Mouse (Mus musculus) neural tube, embryonic 12.5 days (tissue): ENCODE results near the gene Lrrc4b. TPM values are rescaled to one million over a fixed set of nuclear protein-coding genes. Genes with fewer than 3 reads are reported as not detected.

ENCODE experiments used
- ATAC-seq: fragments of 200-750 bp; cut with Nextera tagmentation; 2 replicates; pipeline ENCODE4 v1.8.0; 2017; ENCODE audit warnings: low read depth, mild to moderate bottlenecking, moderate TSS enrichment, moderate library complexity; ENCODE audit not compliant: low FRiP score
- H3K27ac ChIP-seq: fragments of 300-500 bp; sonication (generic); 2 replicates; pipeline ENCODE4 v1.5.1; 2016
- H3K27me3 ChIP-seq: fragments of 300-500 bp; sonication (generic); replicated peaks from 2 replicates; pipeline ENCODE4 v1.6.1; 2016; ENCODE audit warnings: mild to moderate bottlenecking
- H3K36me3 ChIP-seq: fragments of 300-500 bp; sonication (generic); 2 replicates; pipeline ENCODE4 v1.6.1; 2016; ENCODE audit warnings: mild to moderate bottlenecking
- H3K4me1 ChIP-seq: fragments of 300-500 bp; sonication (generic); 2 replicates; pipeline ENCODE4 v1.6.1; 2016
- H3K4me2 ChIP-seq: fragments of 300-500 bp; sonication (generic); replicated peaks from 2 replicates; pipeline ENCODE4 v1.6.1; 2016; ENCODE audit warnings: mild to moderate bottlenecking
- H3K4me3 ChIP-seq: fragments of 300-500 bp; sonication (generic); 2 replicates; pipeline ENCODE4 v1.5.1; 2016
- H3K9ac ChIP-seq: fragments of 300-500 bp; sonication (generic); 2 replicates; pipeline ENCODE4 v1.6.1; 2016; ENCODE audit warnings: mild to moderate bottlenecking
- H3K9me3 ChIP-seq: fragments of 300-500 bp; sonication (generic); 2 replicates; pipeline ENCODE4 v1.6.1; 2016; ENCODE audit warnings: mild to moderate bottlenecking
- WGBS: fragments of 180-500 bp; shearing (Covaris S2); methylation state at CpG from one replicate; pipeline ENCODE4 v1.1.7; 2016; 5-methylcytosine and 5-hydroxymethylcytosine counted together
- polyA plus RNA-seq: library from polyadenylated mRNA; unstranded; fragments of >200 nt; fragmentation: Nextera tagmentation; extraction: Ambion mirVana; gene quantifications from 2 replicates; pipeline ENCODE4 v1.2.1, GENCODE M21; 2016

The Lrrc4b gene
- polyA plus RNA-seq, 1 experiment from 2014 or later = 10.4 TPM

DNA sequence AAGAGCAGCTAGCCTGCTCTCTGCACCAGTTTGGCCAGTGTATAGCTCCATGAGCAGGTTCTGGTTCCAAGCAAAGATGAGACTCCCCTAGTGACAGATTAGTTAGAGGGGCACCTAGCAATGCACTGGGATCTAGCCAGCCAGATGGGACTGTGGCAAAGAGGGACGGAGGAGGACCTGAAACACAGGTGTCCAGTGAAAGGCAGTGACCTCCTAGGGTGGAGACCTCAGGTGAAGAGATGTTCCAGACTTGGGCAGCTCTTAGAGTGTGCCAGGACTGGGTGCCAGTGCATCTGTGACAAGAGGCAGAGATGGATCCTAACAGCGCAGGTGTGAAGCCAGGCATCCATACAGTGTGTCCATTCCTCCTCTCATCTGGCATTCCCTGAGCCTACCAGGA is 10.9 kb downstream of the Lrrc4b start:
- Histone ChIP-seq H3K4me1 (peaks cover 28% of the 10 kb centered on the region), H3K27me3 (peaks cover 13% of the 10 kb centered on the region), H3K9me3 (no peaks in the 10 kb centered on the region), H3K27ac (no peak overlapping the region), H3K4me3 (no peak overlapping the region), H3K36me3 (peaks cover 3% of the 10 kb centered on the region), H3K9ac (no peak overlapping the region), H3K4me2 (no peak overlapping the region)
- no peak for ATAC-seq
- WGBS = 72% methylated on average over 2 of the region's 2 CpGs

DNA sequence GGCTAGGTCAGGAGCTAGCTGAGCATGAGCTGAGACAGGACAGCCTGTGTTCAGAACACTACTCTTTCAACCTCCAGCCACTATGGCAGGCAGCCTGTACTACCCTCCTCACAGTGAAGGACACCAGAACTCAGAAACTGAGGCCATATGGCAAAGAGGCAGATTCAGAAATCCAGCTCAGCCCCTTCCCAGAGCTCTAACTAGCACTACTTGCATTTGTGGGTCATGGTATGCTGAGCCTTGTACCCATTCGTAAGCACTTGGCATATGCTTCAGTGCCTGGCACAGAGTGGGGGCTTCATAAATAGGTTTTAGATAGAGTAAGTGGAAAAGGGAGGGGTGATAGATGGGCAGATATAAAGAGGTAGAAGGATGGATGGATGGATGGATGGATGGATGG is 11.7 kb downstream of the Lrrc4b start:
- Histone ChIP-seq H3K4me3 (no peak overlapping the region), H3K27ac (no peak overlapping the region), H3K4me1 (peaks cover 35% of the 10 kb centered on the region), H3K4me2 (no peak overlapping the region), H3K36me3 (peaks cover 10% of the 10 kb centered on the region), H3K9ac (no peak overlapping the region), H3K9me3 (no peaks in the 10 kb centered on the region), H3K27me3 (peaks cover 20% of the 10 kb centered on the region)
- 90% methylated on average over 1 of the region's 1 CpGs for WGBS
- ATAC-seq = no peak

DNA sequence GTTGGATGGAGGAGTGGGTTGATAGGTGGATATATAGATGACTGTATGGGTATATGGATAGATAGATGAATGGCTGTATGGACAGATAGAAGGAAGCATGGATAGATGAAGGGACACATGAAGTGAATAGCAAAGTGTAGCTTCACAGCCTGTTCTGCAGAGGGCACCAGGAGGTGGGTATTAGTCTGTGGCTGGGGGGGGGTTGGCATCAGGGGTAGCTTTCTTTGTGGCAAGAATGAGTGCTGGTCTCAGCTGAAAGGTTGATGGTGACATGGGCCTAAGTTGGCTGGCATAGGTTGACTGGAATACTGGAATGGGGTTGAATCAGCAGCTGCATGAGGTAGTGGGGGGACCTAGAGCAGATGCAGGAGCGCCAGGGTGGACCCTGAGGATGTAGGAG is 12.4 kb downstream of the Lrrc4b start:
- Histone ChIP-seq H3K36me3 (peaks cover 16% of the 10 kb centered on the region), H3K27me3 (peaks cover 22% of the 10 kb centered on the region), H3K4me1 (peaks cover 41% of the 10 kb centered on the region), H3K4me3 (peak overlapping the region; percentile 49; the same call in 1 of the 2 replicates), H3K27ac (peak overlapping the region; percentile 89; the same call in 1 of the 2 replicates), H3K4me2 (peak overlapping the region; percentile 88), H3K9me3 (no peaks in the 10 kb centered on the region), H3K9ac (peak overlapping the region; percentile 85)
- WGBS = 6% methylated on average over 1 of the region's 1 CpGs
- ATAC-seq = no peak

DNA sequence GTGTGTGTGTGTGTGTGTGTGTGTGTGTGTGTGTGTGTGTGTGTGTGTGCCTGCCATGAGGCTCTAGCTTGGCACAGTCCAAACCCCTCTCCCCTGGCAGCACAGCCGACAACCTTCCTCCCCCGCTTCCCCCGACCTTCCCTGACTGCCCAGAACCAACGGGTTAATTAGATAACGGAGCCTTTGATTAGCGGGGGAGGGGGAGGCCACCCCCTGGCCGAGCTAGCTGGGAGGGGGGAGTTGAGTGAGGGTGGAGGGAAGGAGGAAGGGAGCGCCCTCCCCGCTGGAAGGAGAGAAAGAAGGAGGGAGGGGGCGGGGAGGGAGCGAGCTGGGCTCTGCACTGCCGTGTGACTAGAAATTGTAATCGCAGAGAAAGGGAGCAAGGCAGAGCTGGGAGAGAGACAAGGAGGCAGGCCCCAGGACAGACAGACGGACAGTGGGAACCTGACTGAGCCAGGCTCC is 12.9 kb downstream of the Lrrc4b start:
- H3K27ac ChIP-seq = peak overlapping the region; percentile 89
- peaks cover 20% of the 10 kb centered on the region for H3K36me3 ChIP-seq
- WGBS = 0% methylated on average over 14 of the region's 14 CpGs
- ATAC-seq = peak; percentile 57
- H3K4me1 ChIP-seq = peaks cover 45% of the 10 kb centered on the region
- H3K9ac ChIP-seq = peak overlapping the region; percentile 85
- peak overlapping the region; percentile 88 for H3K4me2 ChIP-seq
- peaks cover 22% of the 10 kb centered on the region for H3K27me3 ChIP-seq
- H3K9me3 ChIP-seq = no peaks in the 10 kb centered on the region
- peak overlapping the region; percentile 49 for H3K4me3 ChIP-seq

DNA sequence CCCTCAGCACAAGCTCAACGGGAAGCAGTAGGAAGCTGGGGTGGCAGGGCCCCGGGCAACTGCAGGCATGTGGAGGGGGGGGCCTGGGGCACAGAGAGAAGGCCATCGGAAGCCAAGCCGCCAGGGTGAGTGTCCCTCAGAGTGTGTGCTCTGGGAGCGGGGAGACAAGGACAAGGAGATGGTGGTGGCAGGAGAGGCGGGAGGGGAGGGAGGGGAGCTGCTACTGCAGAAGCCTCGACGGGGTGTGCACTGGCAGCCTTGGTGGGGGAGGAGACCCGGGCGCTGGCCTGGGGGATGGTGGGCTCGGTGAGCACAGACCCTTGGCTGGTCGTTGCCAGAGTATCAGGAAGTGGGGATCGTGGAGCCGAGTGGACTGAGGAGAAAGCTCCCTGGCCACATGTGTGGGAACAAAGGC is 13.6 kb downstream of the Lrrc4b start:
- H3K27me3 ChIP-seq = peaks cover 22% of the 10 kb centered on the region
- H3K9me3 ChIP-seq = no peaks in the 10 kb centered on the region
- H3K4me2 ChIP-seq = peak overlapping the region; percentile 88
- WGBS = under 1% methylated on average over 14 of the region's 14 CpGs
- peak; percentile 36 for ATAC-seq
- peaks cover 49% of the 10 kb centered on the region for H3K4me1 ChIP-seq
- H3K36me3 ChIP-seq = peaks cover 25% of the 10 kb centered on the region
- peak overlapping the region; percentile 89 for H3K27ac ChIP-seq
- peak overlapping the region; percentile 49 for H3K4me3 ChIP-seq
- H3K9ac ChIP-seq = peak overlapping the region; percentile 85

DNA sequence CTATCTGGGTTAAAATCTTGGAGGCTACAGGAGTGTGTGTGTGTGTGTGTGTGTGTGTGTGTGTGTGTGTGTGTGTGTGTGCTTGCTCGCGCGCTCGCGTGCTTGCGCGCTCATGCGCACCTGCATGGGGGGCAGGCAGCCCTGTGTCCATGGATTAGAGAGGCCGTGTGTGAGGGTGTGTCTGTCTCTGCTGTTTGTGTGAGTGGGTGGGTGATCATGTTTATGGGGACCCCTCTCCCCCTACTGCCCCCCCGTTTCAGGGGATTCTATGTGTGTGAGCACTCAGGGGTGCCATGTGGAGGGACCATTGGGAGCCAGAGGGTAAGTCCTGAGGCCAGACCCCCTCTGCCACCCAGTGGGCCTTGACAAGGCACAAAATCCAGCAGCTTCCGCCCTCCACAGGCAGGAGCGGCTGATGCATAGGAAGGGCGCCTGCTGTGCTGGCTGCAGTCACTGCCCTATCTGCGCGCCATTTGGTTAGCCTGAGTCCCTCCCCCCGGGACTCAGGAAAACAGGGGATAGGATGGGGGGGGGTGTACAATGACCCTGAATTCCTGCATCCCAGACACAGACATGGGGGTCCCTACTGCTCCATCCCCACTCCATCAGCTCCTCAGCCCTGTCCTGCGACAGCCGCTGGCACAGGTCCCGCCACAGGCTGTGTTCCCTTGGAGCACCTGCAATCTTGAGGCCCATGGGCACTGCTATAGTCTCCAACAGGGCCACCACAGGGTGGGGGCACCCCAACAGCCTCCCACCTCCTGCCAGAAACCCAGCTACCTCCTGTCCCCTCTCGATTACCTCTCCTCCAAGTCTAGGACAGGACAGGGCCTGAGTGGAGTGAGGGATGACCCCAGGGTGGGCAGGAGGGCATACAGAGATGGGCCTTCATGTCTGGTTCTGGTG is 14.7 kb downstream of the Lrrc4b start:
- Histone ChIP-seq H3K4me1 (peaks cover 44% of the 10 kb centered on the region), H3K27me3 (peaks cover 22% of the 10 kb centered on the region), H3K27ac (peak overlapping the region; percentile 89; the same call in 1 of the 2 replicates), H3K36me3 (peaks cover 36% of the 10 kb centered on the region), H3K4me3 (peak overlapping the region; percentile 49), H3K9ac (peak overlapping the region; percentile 85), H3K9me3 (no peaks in the 10 kb centered on the region), H3K4me2 (peak overlapping the region; percentile 88)
- peak; percentile 51 for ATAC-seq
- WGBS = 8% methylated on average over 20 of the region's 20 CpGs

- Histone ChIP-seq H3K9me3 (no peaks in the 10 kb centered on the region), H3K9ac (peak overlapping the region; percentile 46), H3K36me3 (peaks cover 49% of the 10 kb centered on the region), H3K27me3 (peaks cover 22% of the 10 kb centered on the region), H3K4me1 (peaks cover 51% of the 10 kb centered on the region), H3K4me3 (peak overlapping the region; percentile 31), H3K4me2 (peak overlapping the region; percentile 88), H3K27ac (no peak overlapping the region)
- 14% methylated on average over 29 of the region's 29 CpGs for WGBS
- ATAC-seq = no peak
Measured at GRCm38 (mm10) chr7:44444886-44445527, 16.2 kb downstream of the Lrrc4b start.

- Histone ChIP-seq H3K4me1 (peaks cover 51% of the 10 kb centered on the region), H3K9me3 (no peaks in the 10 kb centered on the region), H3K27ac (no peak overlapping the region), H3K4me3 (peak overlapping the region; percentile 31), H3K36me3 (peaks cover 49% of the 10 kb centered on the region), H3K27me3 (peaks cover 22% of the 10 kb centered on the region), H3K9ac (peak overlapping the region; percentile 46; the same call in 1 of the 2 replicates), H3K4me2 (peak overlapping the region; percentile 88)
- ATAC-seq = no peak
- WGBS = 19% methylated on average over 7 of the region's 7 CpGs
Measured at GRCm38 (mm10) chr7:44445528-44445923, 16.7 kb downstream of the Lrrc4b start.

DNA sequence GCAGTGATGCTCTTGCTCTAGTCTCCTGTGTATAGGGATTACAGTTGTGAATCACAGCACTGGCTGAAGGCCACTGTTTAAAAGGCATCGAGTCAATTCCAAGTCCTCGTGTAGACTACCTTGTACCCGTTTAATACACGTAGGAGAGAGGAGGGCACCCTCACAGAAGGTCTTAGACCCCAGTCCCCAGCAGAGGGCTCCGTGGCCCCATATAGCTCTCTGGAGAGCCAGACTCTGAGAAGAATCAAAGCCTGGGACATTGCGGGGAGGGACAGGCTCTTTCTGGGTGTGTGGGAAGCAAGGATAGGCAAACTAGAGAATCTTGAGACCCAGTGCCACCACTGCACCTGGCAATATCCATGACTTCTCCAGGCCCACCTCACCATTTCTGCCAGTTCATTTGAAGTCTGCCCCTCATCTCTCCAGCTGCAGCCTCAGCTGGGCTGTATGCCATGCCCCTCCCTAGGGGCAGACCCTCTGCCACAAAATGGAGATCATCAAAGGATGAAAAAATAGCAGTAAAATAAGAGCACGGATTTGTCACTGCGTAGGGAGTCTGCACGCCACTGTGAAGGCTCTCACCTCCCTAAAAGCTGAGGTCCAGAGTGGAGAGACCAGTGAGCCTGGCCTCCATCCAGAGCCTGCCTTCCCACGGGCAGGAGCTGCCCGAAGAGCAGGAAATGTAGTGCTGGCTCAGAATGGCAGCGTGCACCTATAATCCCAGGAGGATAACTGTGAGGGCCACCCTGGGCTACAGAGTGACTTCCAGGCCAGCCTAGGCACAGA is 17.4 kb downstream of the Lrrc4b start:
- no peak overlapping the region for H3K4me3 ChIP-seq
- no peak for ATAC-seq
- peak overlapping the region; percentile 88 for H3K4me2 ChIP-seq
- 50% methylated on average over 12 of the region's 12 CpGs for WGBS
- H3K36me3 ChIP-seq = peaks cover 49% of the 10 kb centered on the region
- no peaks in the 10 kb centered on the region for H3K9me3 ChIP-seq
- H3K4me1 ChIP-seq = peaks cover 49% of the 10 kb centered on the region
- H3K9ac ChIP-seq = no peak overlapping the region
- 0 out of 2 replicates have a peak overlapping the region, but pooled peaks have one; percentile 6 for H3K27ac ChIP-seq
- H3K27me3 ChIP-seq = peaks cover 22% of the 10 kb centered on the region

- Histone ChIP-seq H3K9me3 (peaks cover 3% of the 10 kb centered on the region; the same call in 1 of the 2 replicates), H3K4me2 (no peak overlapping the region), H3K36me3 (peaks cover 48% of the 10 kb centered on the region), H3K9ac (no peak overlapping the region), H3K4me1 (peaks cover 24% of the 10 kb centered on the region), H3K4me3 (no peak overlapping the region), H3K27ac (no peak overlapping the region), H3K27me3 (no peaks in the 10 kb centered on the region)
- ATAC-seq = no peak
- WGBS = 10% methylated on average over 2 of the region's 3 CpGs
Measured at GRCm38 (mm10) chr7:44453256-44453655, 24.4 kb downstream of the Lrrc4b start.

- Histone ChIP-seq H3K4me2 (no peak overlapping the region), H3K27ac (no peak overlapping the region), H3K4me1 (peaks cover 15% of the 10 kb centered on the region), H3K9me3 (peaks cover 3% of the 10 kb centered on the region; the same call in 1 of the 2 replicates), H3K4me3 (no peak overlapping the region), H3K36me3 (peaks cover 60% of the 10 kb centered on the region), H3K27me3 (peaks cover 23% of the 10 kb centered on the region), H3K9ac (no peak overlapping the region)
- WGBS = 80% methylated on average over 1 of the region's 1 CpGs
- ATAC-seq = no peak
Measured at GRCm38 (mm10) chr7:44456302-44456701, 27.5 kb downstream of the Lrrc4b start.
